Mouse (Mus musculus) CH12.LX (cell line): Measurements from ENCODE around the gene Baz2b. TPM values are rescaled to one million over a fixed set of nuclear protein-coding genes. Genes with fewer than 3 reads are reported as not detected.

Source experiments
- DNase-seq: peaks from one replicate; pipeline ENCODE4 v3.0.0-alpha.2; 2013; ENCODE audit errors: extremely low read depth
- H3K27ac ChIP-seq: 2 replicates; pipeline ENCODE4 v1.5.1; 2012; ENCODE audit warnings: low read depth, mild to moderate bottlenecking, control low read depth, moderate library complexity; ENCODE audit not compliant: insufficient read depth
- H3K27me3 ChIP-seq: replicated peaks from 2 replicates; pipeline ENCODE3; 2012; ENCODE audit warnings: inconsistent platforms
- H3K36me3 ChIP-seq, 2 experiments: replicated peaks in 1 of 2; 2 replicates each; pipeline versions ENCODE3 to v1.6.1; 2012; ENCODE audit warnings: inconsistent platforms in 1 of 2, low read length in 1 of 2, mild to moderate bottlenecking in 1 of 2, mixed read lengths in 1 of 2, moderate library complexity in 1 of 2; ENCODE audit not compliant: control insufficient read depth in 1 of 2, insufficient read depth in 1 of 2
- H3K4me1 ChIP-seq, 2 experiments: 2 replicates each; pipeline ENCODE4 v1.6.1; 2012; ENCODE audit warnings: inconsistent platforms in 1 of 2, moderate library complexity in 1 of 2; ENCODE audit not compliant: insufficient read depth in 2 of 2, control insufficient read depth in 1 of 2
- H3K4me2 ChIP-seq: 2 replicates; pipeline ENCODE4 v1.6.1; 2012; ENCODE audit warnings: low read depth, mild to moderate bottlenecking, control low read depth; ENCODE audit not compliant: poor library complexity, insufficient read depth, severe bottlenecking
- H3K4me3 ChIP-seq, 3 experiments: fragments of 150-350 bp in 1 of 3; sonication (generic) in 1 of 3; replicated peaks in 1 of 3; 2 replicates each; pipeline versions ENCODE3 to v1.5.1; 2011 to 2012; ENCODE audit warnings: low read depth in 2 of 3, low read length in 2 of 3, mild to moderate bottlenecking in 2 of 3, moderate library complexity in 2 of 3, control low read depth in 1 of 3, improper control_type of control experiment in 1 of 3, inconsistent platforms in 1 of 3, mixed read lengths in 1 of 3; ENCODE audit not compliant: poor library complexity in 1 of 3
- H3K79me2 ChIP-seq: replicated peaks from 2 replicates; pipeline ENCODE4 v1.6.1; 2012; ENCODE audit warnings: mild to moderate bottlenecking, moderate library complexity; ENCODE audit not compliant: control insufficient read depth, poor library complexity, insufficient read depth, severe bottlenecking; ENCODE audit errors: extremely low read depth
- H3K9ac ChIP-seq: 2 replicates; pipeline ENCODE4 v1.6.1; 2012; ENCODE audit warnings: low read depth, mild to moderate bottlenecking, control low read depth, moderate library complexity; ENCODE audit not compliant: insufficient read depth
- H3K9me3 ChIP-seq: replicated peaks from 2 replicates; pipeline ENCODE3; 2012; ENCODE audit warnings: low read length, inconsistent platforms, mixed read lengths
- CHD1 ChIP-seq: IDR thresholded peaks from 2 replicates; pipeline ENCODE4 v1.6.1; 2012; ENCODE audit warnings: low read depth, low read length, improper control_type of control experiment, inconsistent platforms
- CHD2 ChIP-seq: IDR thresholded peaks from 2 replicates; pipeline ENCODE4 v1.6.1; 2011; ENCODE audit warnings: low read length, improper control_type of control experiment
- CTCF ChIP-seq, 2 experiments: IDR thresholded peaks in 1 of 2; conservative IDR thresholded peaks in 1 of 2; 2 replicates each; pipeline ENCODE4 v1.5.1; 2011 to 2012; ENCODE audit warnings: low read depth in 2 of 2, low read length in 2 of 2, improper control_type of control experiment in 1 of 2, inconsistent platforms in 1 of 2, mild to moderate bottlenecking in 1 of 2, moderate library complexity in 1 of 2
- EP300 ChIP-seq: IDR thresholded peaks from 2 replicates; pipeline ENCODE4 v1.6.1; 2011; ENCODE audit warnings: low read length, improper control_type of control experiment
- GABPA ChIP-seq: IDR thresholded peaks from 2 replicates; pipeline ENCODE4 v1.6.1; 2012; ENCODE audit warnings: low read depth, low read length, improper control_type of control experiment, inconsistent platforms; ENCODE audit not compliant: insufficient replicate concordance
- IRF4 ChIP-seq: IDR thresholded peaks from 2 replicates; pipeline ENCODE4 v1.6.1; 2014; ENCODE audit warnings: low read depth, mild to moderate bottlenecking, inconsistent platforms, low read length, improper control_type of control experiment
- KAT2A ChIP-seq: IDR thresholded peaks from 2 replicates; pipeline ENCODE4 v1.6.1; 2012; ENCODE audit warnings: low read length, improper control_type of control experiment, inconsistent platforms; ENCODE audit not compliant: insufficient replicate concordance
- MAX ChIP-seq: IDR thresholded peaks from 2 replicates; pipeline ENCODE4 v1.6.1; 2011; ENCODE audit warnings: low read length, improper control_type of control experiment
- MEF2A ChIP-seq: IDR thresholded peaks from 2 replicates; pipeline ENCODE4 v1.6.1; 2014; ENCODE audit warnings: low read depth, mild to moderate bottlenecking, inconsistent platforms, low read length, improper control_type of control experiment, borderline replicate concordance
- MXI1 ChIP-seq: IDR thresholded peaks from 2 replicates; pipeline ENCODE4 v1.6.1; 2011; ENCODE audit warnings: mild to moderate bottlenecking, low read depth, low read length, improper control_type of control experiment
- NRF1 ChIP-seq: IDR thresholded peaks from 2 replicates; pipeline ENCODE4 v1.6.1; 2014; ENCODE audit warnings: low read depth, mild to moderate bottlenecking, inconsistent platforms, low read length, improper control_type of control experiment, moderate library complexity
- POLR2A ChIP-seq: IDR thresholded peaks from 2 replicates; pipeline ENCODE4 v1.6.1; 2011; ENCODE audit warnings: low read depth, mild to moderate bottlenecking, improper control_type of control experiment, low read length
- RAD21 ChIP-seq: IDR thresholded peaks from 2 replicates; pipeline ENCODE4 v1.6.1; 2011; ENCODE audit warnings: low read depth, mild to moderate bottlenecking, low read length, improper control_type of control experiment, moderate library complexity
- SMC3 ChIP-seq: IDR thresholded peaks from 2 replicates; pipeline ENCODE4 v1.6.1; 2011; ENCODE audit warnings: low read depth, low read length, improper control_type of control experiment
- UBTF ChIP-seq: IDR thresholded peaks from 2 replicates; pipeline ENCODE4 v1.6.1; 2012; ENCODE audit warnings: low read depth, mild to moderate bottlenecking, inconsistent platforms, low read length, improper control_type of control experiment, moderate library complexity
- USF1 ChIP-seq: IDR thresholded peaks from 2 replicates; pipeline ENCODE4 v1.6.1; 2014; ENCODE audit warnings: low read depth, mild to moderate bottlenecking, inconsistent platforms, low read length, improper control_type of control experiment
- ZMIZ1 ChIP-seq: IDR thresholded peaks from 2 replicates; pipeline ENCODE4 v1.6.1; 2012; ENCODE audit warnings: low read depth, mild to moderate bottlenecking, inconsistent platforms, low read length, improper control_type of control experiment
- ZNF384 ChIP-seq: IDR thresholded peaks from 2 replicates; pipeline ENCODE4 v1.6.1; 2012; ENCODE audit warnings: low read depth, low read length, improper control_type of control experiment, inconsistent platforms
- dilution Hi-C: fragments of 300-500 bp; cut with MboI; formaldehyde crosslinking; loops from 2 replicates; pipeline ENCODE4 v1.14.3; 2020; ENCODE audit warnings: low sequenced_read_pairs; ENCODE audit not compliant: extremely low pct_unique_long_range_greater_than_20kb, extremely low pct_ligation_motif_present
- in situ Hi-C: fragments of 300-500 bp; cut with MboI; formaldehyde crosslinking; loops from 3 replicates; pipeline ENCODE4 v1.14.3; 2019; ENCODE audit warnings: low sequenced_read_pairs, low pct_ligation_motif_present, low pct_unique_long_range_greater_than_20kb, mixed read lengths
- polyA plus RNA-seq: library from polyadenylated mRNA; unstranded; fragments of >175 nt; gene quantifications from 2 replicates; pipeline ENCODE4 v1.2.1, GENCODE M21; 2012; ENCODE audit warnings: low read depth; ENCODE audit not compliant: insufficient read length
- total RNA-seq, 2 experiments: library from RNA; depleted of rRNA; stranded (reverse); fragments of 300-350 nt in 1 of 2; fragments of >200 nt in 1 of 2; gene quantifications; 2 replicates each; pipeline ENCODE4 v1.2.3; 2012 to 2014

Baz2b gene
- total and polyA plus RNA-seq, 3 experiments, result 17.3 to 36.3 (median 31.9) TPM

DNA sequence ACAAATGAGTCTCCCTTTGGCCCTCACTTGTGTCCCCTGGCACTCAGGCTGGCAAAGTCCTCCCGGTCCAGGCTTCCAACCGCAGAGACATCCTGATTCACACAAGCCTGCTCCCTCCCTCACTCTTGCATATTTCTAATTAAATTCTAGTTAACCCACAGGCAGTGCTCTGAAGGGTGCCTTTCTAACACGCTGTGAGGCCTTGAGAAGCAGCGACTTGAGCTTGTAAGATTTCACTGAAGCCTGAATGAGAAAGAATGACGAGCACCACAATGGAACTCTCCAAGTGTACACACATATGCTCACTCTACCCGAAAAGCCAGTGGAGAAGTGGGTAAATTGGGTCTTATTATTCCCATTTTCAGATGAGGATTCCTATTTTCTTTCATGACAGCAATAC lies 183.1 kb downstream of the Baz2b start:
- dilution Hi-C loops, result no loop called here

GRCm38 (mm10) chr2:60023777-60024176 lies 185.9 kb downstream of the Baz2b start:
- H3K9me3 ChIP-seq, result peaks cover 4% of the 10 kb centered on the region
- peaks cover 2 to 14% of the 10 kb centered on the region in 2 experiments; a peak in 1 of 4 replicates for H3K4me1 ChIP-seq
- H3K36me3 ChIP-seq, result peaks cover 0 to 18% of the 10 kb centered on the region in 2 experiments
- no peak overlapping the region for H3K9ac ChIP-seq
- TF ChIP-seq MAX (no peak), CTCF (conservative IDR thresholded peaks at IDR 0.05 in 1 of 2, IDR thresholded peaks at IDR 0.05 in 1 of 2; ENCODE audit: low read depth in 2 of 2, low read length in 2 of 2) (no peak), POLR2A (no peak), CHD2 (no peak), UBTF (no peak), USF1 (no peak), NRF1 (no peak), GABPA (no peak), SMC3 (no peak), KAT2A (no peak), CHD1 (no peak), ZNF384 (no peak), EP300 (no peak), MXI1 (no peak)
- TF ChIP-seq, all 38 proteins: peak for 0
- H3K4me3 ChIP-seq, result no peak overlapping the region
- H3K27ac ChIP-seq, result no peak overlapping the region
- DNase-seq, result no peak
- dilution Hi-C loops (no loop called here), in situ Hi-C loops (no loop called here)
- no peaks in the 10 kb centered on the region for H3K27me3 ChIP-seq
- H3K79me2 ChIP-seq, result no peaks in the 10 kb centered on the region
- H3K4me2 ChIP-seq, result no peak overlapping the region

More for the DNA sequence above, 183.1 kb downstream of the Baz2b start:
- Histone ChIP-seq H3K9me3 (no peaks in the 10 kb centered on the region), H3K4me3 (no peak overlapping the region), H3K9ac (no peak overlapping the region), H3K27me3 (no peaks in the 10 kb centered on the region), H3K27ac (no peak overlapping the region), H3K4me1 (peaks cover 0 to 5% of the 10 kb centered on the region in 2 experiments; a peak in 2 of 4 replicates), H3K4me2 (no peak overlapping the region), H3K79me2 (no peaks in the 10 kb centered on the region), H3K36me3 (peaks cover 0 to 16% of the 10 kb centered on the region in 2 experiments)
- in situ Hi-C loops, result no loop called here
- no peak for DNase-seq
- TF ChIP-seq IRF4 (no peak), RAD21 (no peak), ZMIZ1 (no peak), MEF2A (no peak), MAX (no peak), NRF1 (no peak)
- TF ChIP-seq, all 38 proteins: peak for 0
